Mouse (Mus musculus): Measurements from ENCODE around the gene Mybpc1. TPM values are rescaled to one million over a fixed set of nuclear protein-coding genes. Genes with fewer than 3 reads are reported as not detected.
A peak's percentile ranks its signal among the peaks of the same experiment; 100 is the strongest.
"Not testable (repeated sequence)": the region's sequence is repeated elsewhere in the genome, so short reads cannot be mapped to it uniquely, and the experiment has no call there.

The Mybpc1 gene
- total RNA-seq, 1 experiment from 2014 or later: not detected

- ATAC-seq (replicated peaks; ENCODE audit: low read depth, poor library complexity, severe bottlenecking): no peak
Measured at GRCm38 (mm10) chr10:88499993-88500392, 105.0 kb downstream of the Mybpc1 start.

GRCm38 (mm10) chr10:88496864-88497564, 107.9 kb downstream of the Mybpc1 start:
- no peak for ATAC-seq (replicated peaks; ENCODE audit: low read depth, poor library complexity, severe bottlenecking)

- ATAC-seq (replicated peaks; ENCODE audit: low read depth, poor library complexity, severe bottlenecking): no peak
Measured at GRCm38 (mm10) chr10:88494959-88495587, 109.9 kb downstream of the Mybpc1 start.

GRCm38 (mm10) chr10:88492658-88493057, 112.3 kb downstream of the Mybpc1 start:
- ATAC-seq (replicated peaks; ENCODE audit: low read depth, poor library complexity, severe bottlenecking): peak; percentile 37; the same call in 1 of the 2 replicates

GRCm38 (mm10) chr10:88491632-88492031, 113.3 kb downstream of the Mybpc1 start:
- ATAC-seq (replicated peaks; ENCODE audit: low read depth, poor library complexity, severe bottlenecking): peak; percentile 69

GRCm38 (mm10) chr10:88488629-88489028, 116.3 kb downstream of the Mybpc1 start:
- ATAC-seq (replicated peaks; ENCODE audit: low read depth, poor library complexity, severe bottlenecking): no peak

GRCm38 (mm10) chr10:88482866-88483265, 122.1 kb downstream of the Mybpc1 start:
- ATAC-seq (replicated peaks; ENCODE audit: low read depth, poor library complexity, severe bottlenecking): not testable (repeated sequence)

Other genes with a start within 250 kb of the Mybpc1 start
- gene Dram1, start 226.1 kb downstream of the Mybpc1 start, total RNA-seq (2017): 4.2 and 7.4 TPM in 2 replicates
- gene Gnptab, start 226.0 kb downstream of the Mybpc1 start, total RNA-seq (2017): 53.2 and 68.3 TPM in 2 replicates
- gene Sycp3, start 145.6 kb downstream of the Mybpc1 start, total RNA-seq (2017): not detected in 2 replicates
- gene Chpt1, start 101.1 kb downstream of the Mybpc1 start, total RNA-seq (2017): 10.1 and 12.1 TPM in 2 replicates
- 1.1 and 4.2 TPM in 2 replicates for gene Spic, start 79.9 kb upstream of the Mybpc1 start, total RNA-seq (2017)
- gene Arl1, start 125.7 kb upstream of the Mybpc1 start, total RNA-seq (2017): 88.6 and 96.6 TPM in 2 replicates
- gene Utp20, start 221.7 kb upstream of the Mybpc1 start, total RNA-seq (2017): 30.8 and 48.8 TPM in 2 replicates

Data from common myeloid progenitor, adult 5-6 weeks (primary cell).